Mouse (Mus musculus) natural killer cell, adult 2 months (primary cell): ENCODE data around the gene Cd109.

Source experiments
- DNase-seq, 2 experiments: peaks; one replicate each; pipeline ENCODE4 v3.0.0; 2022; ENCODE audit warnings: low spot score in 2 of 2

The Cd109 gene

DNA sequence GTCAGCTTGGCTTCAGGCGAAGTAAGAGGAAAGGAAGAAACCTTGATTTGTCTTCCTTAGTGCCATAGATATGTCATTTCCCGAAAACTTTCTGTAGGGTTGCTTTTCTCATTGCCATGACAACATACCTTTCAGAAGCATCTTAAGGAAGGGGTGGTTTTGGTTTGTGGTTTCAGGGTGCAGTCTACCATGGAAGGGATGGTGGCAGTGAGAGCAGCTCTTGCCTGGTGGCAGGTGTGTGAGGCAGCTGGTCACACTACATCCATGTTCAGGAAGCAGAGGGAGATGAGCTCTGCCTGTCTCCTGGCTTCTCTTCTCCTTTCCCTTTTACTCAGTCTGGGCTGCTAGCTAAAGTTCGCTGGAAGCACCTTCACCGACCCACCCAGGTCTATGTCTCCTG lies 26.0 kb downstream of the Cd109 start:
- no peak for DNase-seq

DNA sequence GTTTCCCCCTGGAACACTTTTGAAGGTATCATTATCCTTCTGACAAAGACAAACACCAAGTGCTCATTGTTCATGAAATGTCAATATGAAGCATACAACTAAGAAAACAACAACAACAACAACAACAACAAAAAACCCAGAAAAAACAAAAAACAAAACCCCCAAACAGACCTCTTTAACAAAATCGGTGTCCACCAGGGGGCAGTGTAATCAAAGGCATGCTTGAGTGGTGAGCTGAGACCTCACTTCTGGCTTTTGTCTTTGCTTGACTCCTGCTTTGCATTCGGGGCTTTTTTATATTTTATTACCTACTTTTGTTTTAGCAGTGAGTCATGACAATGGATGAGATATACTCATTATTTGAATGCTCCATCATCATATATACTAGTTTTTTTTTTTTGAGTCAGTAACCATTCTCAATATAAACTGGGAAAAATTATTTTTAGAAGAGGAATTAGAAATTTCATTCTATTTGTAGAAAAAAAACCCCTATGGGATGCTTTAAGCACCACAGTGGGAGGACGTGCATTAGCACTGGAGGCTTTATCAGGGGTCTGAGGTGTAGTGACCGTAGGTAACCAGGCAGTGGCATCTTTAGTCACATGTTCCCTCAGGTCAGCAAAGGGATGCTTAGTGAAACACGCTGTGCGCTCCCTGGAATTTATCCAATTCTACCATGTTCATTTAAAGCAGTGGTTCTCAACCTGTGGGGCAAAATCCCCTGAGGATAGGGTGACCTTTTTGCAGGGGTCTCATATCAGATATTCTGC lies 30.8 kb downstream of the Cd109 start:
- peak in 1 of 2 experiments; percentile 19 for DNase-seq

DNA sequence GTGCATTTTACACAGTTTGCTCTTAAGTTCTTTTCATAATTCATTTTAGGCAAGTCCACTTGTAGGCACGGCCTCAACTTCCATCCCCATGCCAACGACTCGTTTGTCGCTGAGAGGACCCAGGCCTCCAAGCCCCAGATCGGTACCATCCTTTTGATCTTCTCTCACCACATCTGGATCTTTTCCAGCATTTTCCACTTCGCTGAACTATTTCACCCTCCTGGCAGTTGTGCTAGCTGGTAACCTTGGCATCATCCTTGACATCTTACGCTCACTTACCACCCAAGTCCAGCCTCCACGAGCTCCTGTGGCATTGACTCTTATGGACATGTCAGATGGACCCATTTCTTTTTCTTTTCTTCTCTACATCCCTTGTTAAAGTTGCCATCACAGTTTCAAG lies 33.3 kb downstream of the Cd109 start:
- DNase-seq: no peak

DNA sequence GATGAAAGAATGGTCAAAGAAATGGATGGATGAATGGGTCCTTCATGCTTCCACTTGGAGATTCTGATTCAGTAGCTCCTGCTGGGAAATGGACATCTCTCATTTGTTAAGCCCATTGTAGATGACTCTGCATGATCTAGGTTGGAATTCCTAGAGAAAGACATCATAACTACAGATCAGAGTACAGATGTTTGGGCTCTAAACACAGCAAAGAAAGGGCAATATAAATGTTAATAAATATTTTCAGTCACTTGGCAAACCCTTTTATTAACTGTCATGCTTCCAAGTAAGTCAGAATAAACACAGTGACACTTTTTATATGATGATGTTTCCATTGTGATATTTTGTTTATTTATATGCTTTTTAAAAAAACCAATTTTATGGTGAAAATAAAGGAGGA lies 34.1 kb downstream of the Cd109 start:
- no peak for DNase-seq

DNA sequence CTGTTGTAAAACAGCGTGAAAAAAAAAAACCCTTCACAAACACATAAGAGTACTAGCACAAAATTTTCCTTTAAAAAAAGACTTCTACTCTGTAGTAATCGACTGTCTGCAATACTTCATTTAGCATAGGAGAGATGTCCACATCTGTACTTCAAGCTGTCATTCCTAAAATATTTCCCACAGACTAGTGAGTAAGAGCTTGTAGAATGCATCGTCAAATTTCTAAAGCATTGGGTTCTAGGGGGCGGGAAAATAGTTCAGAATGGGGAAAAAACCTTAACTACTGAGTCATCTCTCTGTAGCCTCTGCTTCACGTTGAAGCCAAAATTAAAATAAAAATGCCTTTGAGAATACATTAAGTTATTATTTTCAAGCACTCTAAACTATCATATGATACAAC lies 42.2 kb downstream of the Cd109 start:
- no peak for DNase-seq

DNA sequence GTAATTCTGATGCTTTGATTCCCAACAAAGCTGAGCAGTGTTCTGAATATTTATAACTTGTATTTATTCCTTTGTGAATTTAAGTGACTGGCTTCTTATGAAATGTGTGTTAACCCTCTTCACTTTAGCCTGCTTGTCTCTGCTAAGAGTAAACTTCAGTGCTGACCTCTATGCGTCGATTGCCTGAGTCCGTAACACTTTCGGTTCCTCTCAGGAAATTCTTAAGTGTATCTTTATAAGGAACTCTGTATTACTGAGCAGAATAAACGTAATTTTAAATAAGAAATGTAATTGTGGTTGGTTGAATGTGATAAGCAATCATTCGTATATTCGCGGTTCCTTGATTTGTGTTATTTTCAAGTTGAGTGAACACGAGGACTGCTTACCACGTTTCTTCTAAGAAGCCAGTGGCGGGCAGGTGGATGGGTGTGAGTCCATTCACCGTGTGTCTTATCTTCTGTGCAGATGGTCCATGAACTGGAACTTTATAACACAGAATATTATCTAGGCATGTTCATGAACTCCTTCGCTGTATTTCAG lies 56.2 kb downstream of the Cd109 start:
- DNase-seq: no peak

DNA sequence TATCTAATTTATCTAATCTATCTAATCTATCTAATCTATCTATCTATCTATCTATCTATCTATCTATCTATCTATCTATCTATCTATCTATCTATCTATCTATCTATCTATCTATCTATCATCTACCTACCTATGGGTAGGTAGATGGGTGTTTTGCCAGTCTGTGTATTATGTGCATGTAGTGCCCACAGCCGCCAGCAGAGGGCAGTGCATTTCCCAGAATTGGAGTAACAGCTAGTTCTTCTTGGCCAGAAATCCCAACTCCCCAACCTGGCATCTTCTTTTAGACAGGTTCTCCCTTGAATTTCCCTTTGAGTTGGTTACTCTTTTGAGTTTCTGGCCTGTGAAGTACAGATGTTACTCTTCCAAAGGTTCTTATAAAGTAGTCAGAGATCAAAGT lies 85.3 kb downstream of the Cd109 start:
- DNase-seq: peak; percentile 20 to 52

DNA sequence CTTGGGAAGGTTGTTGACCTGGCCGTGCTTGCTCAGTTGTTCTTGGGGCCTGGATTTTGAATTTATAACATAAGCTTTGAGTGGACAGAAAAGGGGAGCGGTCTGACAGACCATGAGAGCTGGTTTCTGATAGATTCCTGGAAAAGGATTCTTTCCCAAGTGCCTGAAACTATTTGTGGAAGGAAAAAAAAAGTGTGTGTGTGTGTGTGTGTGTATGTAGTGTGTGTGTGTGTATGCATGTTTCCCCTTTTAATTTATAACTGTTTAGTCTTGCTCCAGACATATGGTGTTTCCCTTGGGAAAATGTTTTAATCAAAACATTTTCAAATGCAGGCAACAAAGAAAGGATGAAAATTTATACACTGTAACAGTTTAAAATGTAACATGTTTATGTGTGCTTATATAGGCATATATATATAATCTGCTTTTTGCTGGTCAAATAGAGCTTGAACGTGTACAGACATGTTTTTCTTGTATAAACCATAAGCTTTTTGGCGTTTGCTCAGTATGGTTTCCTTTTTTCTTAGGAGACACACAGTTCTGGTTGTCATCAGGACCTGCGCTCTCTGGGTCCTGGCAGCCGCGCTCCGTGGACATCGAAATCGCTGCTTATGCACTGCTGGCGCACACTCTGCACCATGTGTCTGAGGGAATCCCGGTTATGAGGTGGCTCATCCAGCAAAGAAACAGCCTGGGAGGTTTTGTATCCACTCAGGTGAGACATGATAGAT lies 87.3 kb downstream of the Cd109 start:
- DNase-seq: no peak

DNA sequence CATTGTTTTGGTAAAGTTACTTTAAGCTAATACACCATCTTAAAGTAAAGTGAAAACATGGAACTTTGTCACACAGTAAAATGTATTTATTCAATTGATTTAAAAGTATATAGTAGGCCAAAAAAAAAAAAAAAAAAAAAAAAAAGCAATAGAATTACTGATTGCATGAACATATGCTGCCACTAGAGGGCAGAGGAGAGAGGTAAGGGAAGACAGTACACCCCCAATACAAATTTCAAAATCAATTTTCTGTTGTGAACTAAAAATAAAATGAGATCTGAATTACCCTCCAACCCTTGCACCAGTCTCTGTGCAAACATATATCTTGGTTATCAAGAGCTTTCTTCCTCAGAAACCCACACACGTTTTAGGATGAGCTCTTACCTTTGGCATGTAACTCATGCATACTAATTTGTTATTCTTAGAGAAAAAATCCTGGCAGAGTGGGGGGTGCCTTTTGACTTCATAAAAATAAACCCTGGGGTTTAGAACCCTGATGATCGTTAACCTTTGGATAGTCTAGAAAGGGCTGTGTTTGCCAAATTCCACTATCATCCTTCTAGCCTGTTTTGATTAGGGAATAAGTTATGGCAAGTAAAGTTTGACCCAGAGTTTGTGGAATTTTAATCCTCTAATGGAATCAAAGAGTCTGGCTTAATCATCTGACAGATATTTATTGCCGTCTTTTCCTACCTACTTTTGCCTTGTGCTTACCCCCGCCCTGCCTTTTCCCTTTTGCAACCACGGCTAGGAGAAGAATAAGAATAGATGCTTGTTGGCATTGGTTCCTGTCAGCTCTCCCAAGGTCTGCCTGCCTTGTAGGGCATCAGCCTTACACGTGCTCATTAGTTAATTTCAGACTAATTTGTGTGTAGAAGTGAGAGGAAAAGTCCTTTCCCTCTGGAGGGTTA lies 105.8 kb downstream of the Cd109 start:
- no peak for DNase-seq

DNA sequence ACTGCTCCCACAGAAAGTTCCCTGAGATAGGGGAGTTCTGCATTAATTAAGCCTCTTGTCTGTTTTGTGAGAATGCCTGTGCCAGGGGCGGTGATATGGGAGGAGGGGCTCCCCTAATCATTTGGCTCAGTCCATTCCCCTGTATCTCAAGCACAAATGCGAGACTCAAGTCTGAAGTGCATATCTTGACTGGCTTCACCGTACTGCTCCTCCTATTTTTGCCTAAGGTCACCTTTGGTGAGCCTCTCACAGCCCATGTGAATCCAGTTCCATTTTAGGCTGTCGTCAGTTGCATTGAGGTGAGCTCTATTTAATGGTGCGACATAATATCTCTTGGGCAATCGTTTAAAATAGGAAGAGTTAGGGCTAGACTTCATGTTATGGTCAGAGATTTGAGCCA lies 116.6 kb downstream of the Cd109 start:
- no peak for DNase-seq

DNA sequence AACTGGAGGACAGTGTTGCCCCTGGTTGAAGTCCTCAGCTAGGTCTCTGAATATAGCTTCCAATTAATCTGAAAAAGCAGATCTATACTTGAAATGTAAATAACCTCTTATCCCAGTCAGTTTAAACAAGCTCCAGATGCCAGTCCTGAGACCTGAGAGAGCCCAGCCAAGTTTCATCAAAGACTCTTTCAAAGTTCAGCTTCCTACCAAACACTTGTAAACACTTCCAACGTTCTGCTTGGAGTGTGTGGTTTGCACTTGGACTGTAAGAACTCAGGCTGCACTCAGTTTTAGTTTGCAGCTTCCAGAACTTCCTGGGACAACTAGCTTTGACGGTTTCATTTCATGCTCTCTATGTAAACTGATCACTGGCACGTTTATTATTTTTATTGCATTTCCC lies 120.2 kb downstream of the Cd109 start:
- no peak for DNase-seq

DNA sequence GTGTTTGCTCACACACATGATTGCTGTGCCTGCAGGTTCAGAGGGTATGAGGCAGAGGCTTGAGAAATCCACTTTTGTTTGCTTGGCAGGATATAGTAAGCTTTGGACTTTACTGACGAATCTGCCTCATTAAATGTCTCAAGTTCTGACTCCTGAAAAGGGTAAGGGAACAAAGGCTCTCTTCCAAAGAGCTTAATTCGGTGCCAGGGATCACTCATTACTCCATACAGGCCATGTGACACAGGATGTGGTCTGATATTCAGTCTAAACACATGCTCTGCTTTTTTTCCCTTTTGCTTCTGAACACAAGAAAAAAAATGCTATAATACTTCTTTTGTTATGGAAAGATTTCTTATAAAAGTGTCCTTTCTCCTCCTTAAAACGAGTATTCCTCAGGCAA lies 126.7 kb downstream of the Cd109 start:
- DNase-seq: no peak

DNA sequence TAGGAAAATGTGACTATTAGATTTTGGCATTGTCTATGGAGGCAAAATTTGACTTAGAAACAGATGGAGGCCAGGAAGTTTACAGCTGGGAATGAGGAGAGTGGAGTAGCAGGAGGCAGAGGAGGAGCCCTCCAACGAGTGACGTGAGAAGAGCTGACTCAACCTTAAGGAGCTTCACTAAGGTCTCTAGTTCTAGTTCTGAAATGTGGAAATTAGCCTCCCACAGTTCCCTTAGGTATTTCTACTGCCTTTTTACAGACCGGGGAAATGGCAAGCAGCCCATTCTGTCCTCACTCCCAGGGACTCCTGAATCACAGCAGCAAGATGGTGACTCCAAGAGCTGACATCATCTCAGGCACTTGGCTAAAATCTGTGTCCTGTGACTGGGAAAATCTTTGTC lies 134.9 kb downstream of the Cd109 start:
- no peak for DNase-seq
